Mouse (Mus musculus) G1E (cell line): ENCODE measurements around the gene Agbl4. TPM values are rescaled to one million over a fixed set of nuclear protein-coding genes. Genes with fewer than 3 reads are reported as not detected.

Experiments used
- ATAC-seq: 2 replicates; pipeline ENCODE4 v1.8.0; 2016; ENCODE audit warnings: mild to moderate bottlenecking; ENCODE audit not compliant: insufficient number of reproducible peaks, poor library complexity, low FRiP score, severe bottlenecking; ENCODE audit errors: extremely low read depth
- DNase-seq: peaks from one replicate; pipeline ENCODE4 v3.0.0; 2012; ENCODE audit warnings: low spot score
- H3K27me3 ChIP-seq: 2 replicates; pipeline ENCODE4 v1.6.1; 2012; ENCODE audit warnings: mild to moderate bottlenecking, low read length, inconsistent platforms; ENCODE audit not compliant: insufficient read depth
- H3K36me3 ChIP-seq: replicated peaks from 2 replicates; pipeline ENCODE3; 2012; ENCODE audit warnings: mild to moderate bottlenecking, inconsistent platforms
- H3K4me1 ChIP-seq: 2 replicates; pipeline ENCODE4 v1.6.1; 2012; ENCODE audit warnings: low read depth, low read length, inconsistent platforms, mixed read lengths; ENCODE audit not compliant: insufficient read depth
- H3K4me3 ChIP-seq: 2 replicates; pipeline ENCODE4 v1.5.1; 2012; ENCODE audit warnings: low read depth, mild to moderate bottlenecking, inconsistent platforms, low read length, moderate library complexity, mixed read lengths
- H3K9me3 ChIP-seq: replicated peaks from 2 replicates; pipeline ENCODE4 v1.6.1; 2012; ENCODE audit warnings: inconsistent platforms
- CTCF ChIP-seq: IDR thresholded peaks from 2 replicates; pipeline ENCODE4 v1.5.1; 2012; ENCODE audit warnings: low read depth, low read length, inconsistent platforms, mixed read lengths
- GATA1 ChIP-seq: IDR thresholded peaks from 2 replicates; pipeline ENCODE4 v1.6.1; 2012; ENCODE audit warnings: borderline replicate concordance, low read length, inconsistent platforms, mixed read lengths
- GATA2 ChIP-seq: IDR thresholded peaks from 2 replicates; pipeline ENCODE4 v1.6.1; 2012; ENCODE audit warnings: low read depth, low read length, inconsistent platforms, borderline replicate concordance
- POLR2AphosphoS5 ChIP-seq: IDR thresholded peaks from 2 replicates; pipeline ENCODE4 v1.6.1; 2012; ENCODE audit warnings: low read depth, low read length, inconsistent platforms; ENCODE audit not compliant: insufficient replicate concordance
- TAL1 ChIP-seq: conservative IDR thresholded peaks from 2 replicates; pipeline ENCODE4 v1.6.1; 2012; ENCODE audit warnings: low read depth, low read length, inconsistent platforms, mixed read lengths
- polyA plus RNA-seq: library from polyadenylated mRNA; stranded (reverse); fragments of >175 nt; gene quantifications from 2 replicates; pipeline ENCODE4 v1.2.3, GENCODE M21; 2012
- total RNA-seq, 2 experiments: library from RNA; stranded (forward) in 1 of 2; stranded (reverse) in 1 of 2; fragments of 200-1000 nt in 1 of 2; fragments of >200 nt in 1 of 2; fragmentation: Nextera tagmentation in 1 of 2; gene quantifications; 2 replicates each; pipeline ENCODE4 v1.2.3; 2014 to 2017

Agbl4 gene
- total and polyA plus RNA-seq, 3 experiments = 0.55 TPM; not detected in 2

DNA sequence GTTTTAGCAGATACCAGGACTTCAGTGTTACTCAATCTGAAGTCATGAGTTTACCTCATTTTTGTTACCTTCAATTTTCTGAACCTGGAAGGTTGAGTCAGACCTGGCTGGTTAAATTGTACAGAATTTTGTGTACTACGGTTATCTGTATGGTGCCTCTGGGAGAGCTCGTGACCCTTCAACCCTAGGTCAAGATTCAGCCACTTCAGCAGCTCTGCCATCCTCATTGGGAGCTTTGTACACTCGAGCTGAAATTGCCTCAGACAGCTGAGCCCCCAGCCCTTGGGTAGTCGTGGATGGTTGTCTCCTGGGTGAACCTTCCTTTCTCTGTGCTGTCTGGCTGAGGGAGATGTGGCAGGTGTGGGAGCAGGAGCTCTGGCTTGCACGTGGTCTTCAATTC is 1034.6 kb downstream of the Agbl4 start:
- Histone ChIP-seq H3K4me1 (no peaks in the 10 kb centered on the region), H3K4me3 (no peak overlapping the region), H3K9me3 (peaks cover 30% of the 10 kb centered on the region), H3K36me3 (no peaks in the 10 kb centered on the region), H3K27me3 (no peaks in the 10 kb centered on the region)
- no peak for DNase-seq
- ATAC-seq = no peak
- no peak for TF ChIP-seq GATA1
- no peak for TF ChIP-seq TAL1
- TF ChIP-seq GATA2 = no peak
- no peak for TF ChIP-seq CTCF
- TF ChIP-seq POLR2AphosphoS5 = no peak

DNA sequence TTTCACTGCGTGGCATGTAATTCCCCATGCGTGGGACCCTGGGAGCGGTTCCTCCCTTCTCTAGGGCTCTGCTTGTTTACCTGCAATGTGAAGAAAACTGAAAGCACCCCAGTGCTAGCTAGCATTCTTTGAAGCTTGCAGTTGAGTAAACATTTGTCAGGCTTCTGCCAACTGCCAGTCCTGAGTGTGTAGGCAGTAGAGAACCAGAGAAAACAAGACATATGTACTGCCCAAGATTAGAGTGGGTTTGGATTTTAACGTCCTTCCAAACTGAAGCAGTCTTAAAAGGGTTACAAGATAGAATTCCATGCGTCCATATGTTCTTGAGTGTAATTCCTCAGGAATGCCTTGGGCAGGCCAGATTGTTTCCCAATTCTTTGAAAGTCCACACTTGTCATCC is 1035.0 kb downstream of the Agbl4 start:
- no peak for TF ChIP-seq TAL1
- no peak for TF ChIP-seq GATA1
- no peak for TF ChIP-seq CTCF
- TF ChIP-seq POLR2AphosphoS5 = no peak
- Histone ChIP-seq H3K4me1 (no peaks in the 10 kb centered on the region), H3K9me3 (peaks cover 29% of the 10 kb centered on the region), H3K4me3 (no peak overlapping the region), H3K36me3 (no peaks in the 10 kb centered on the region), H3K27me3 (no peaks in the 10 kb centered on the region)
- ATAC-seq (no peak), DNase-seq (no peak)

DNA sequence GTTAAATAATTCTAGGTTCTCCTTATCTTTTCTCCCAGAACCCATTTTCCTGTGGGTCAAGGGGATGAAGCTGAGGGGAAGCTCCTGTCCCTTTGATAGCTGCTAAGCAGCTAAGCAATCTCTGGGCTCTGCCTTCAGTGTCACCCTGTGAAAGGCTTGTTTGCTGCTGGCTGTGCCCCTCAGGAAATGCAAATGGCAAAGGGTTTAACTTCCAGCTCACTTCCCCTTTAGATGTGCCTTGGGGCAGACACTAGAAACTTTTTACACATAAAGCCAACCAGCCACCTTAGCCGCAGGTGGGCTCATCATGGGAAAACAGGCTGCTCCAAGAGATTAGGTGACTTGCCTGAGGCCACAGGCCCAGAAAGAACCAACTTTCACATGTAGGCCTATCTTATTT is 1044.2 kb downstream of the Agbl4 start:
- DNase-seq (no peak), ATAC-seq (no peak)
- Histone ChIP-seq H3K27me3 (no peaks in the 10 kb centered on the region), H3K36me3 (no peaks in the 10 kb centered on the region), H3K4me1 (no peaks in the 10 kb centered on the region), H3K9me3 (peaks cover 55% of the 10 kb centered on the region), H3K4me3 (no peak overlapping the region)
- no peak for TF ChIP-seq POLR2AphosphoS5
- no peak for TF ChIP-seq GATA1
- no peak for TF ChIP-seq CTCF
- no peak for TF ChIP-seq GATA2
- no peak for TF ChIP-seq TAL1

DNA sequence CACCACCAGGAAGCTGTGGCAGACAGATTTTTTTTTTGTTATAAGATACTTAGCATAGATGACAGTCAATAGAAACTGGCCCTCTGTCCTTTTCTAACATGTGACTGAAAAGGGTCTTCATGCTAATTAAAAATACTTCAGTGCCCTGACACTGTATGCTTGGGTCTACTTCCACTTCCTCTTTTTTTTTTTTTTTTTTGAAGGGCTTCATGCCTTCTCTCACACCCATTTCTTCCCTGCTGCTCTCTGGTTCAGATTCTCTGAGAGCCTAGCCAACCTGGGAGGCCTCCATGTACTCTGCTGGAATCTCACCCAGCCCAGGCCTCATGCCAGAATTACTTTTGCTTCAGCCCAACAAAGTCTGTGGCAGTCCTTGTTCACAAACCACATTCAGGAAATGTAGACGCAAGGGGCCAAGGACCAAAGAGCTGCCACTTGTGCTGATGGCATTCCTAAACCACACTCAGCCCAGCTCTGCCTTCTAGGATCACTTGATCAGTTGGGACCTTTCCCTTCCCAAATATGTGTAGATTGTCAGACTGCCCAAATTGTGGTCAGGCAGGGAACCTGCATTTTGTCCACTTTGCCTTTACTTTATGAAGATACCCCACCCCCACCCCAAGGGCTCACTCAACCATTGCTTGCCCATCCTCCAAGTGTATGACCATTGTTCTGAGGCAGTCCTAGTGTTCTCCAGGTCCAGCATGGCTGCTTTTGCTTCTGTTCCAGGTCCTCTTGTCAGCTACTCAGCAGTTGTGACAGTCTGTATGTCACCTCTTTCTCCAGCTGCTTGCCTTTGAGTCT is 1045.2 kb downstream of the Agbl4 start:
- peaks cover 49% of the 10 kb centered on the region for H3K9me3 ChIP-seq
- no peaks in the 10 kb centered on the region for H3K27me3 ChIP-seq
- no peaks in the 10 kb centered on the region for H3K4me1 ChIP-seq
- no peak overlapping the region for H3K4me3 ChIP-seq
- no peak for ATAC-seq
- TF ChIP-seq GATA2 (no peak), GATA1 (no peak), TAL1 (no peak), CTCF (no peak), POLR2AphosphoS5 (no peak)
- no peak for DNase-seq
- H3K36me3 ChIP-seq = no peaks in the 10 kb centered on the region

DNA sequence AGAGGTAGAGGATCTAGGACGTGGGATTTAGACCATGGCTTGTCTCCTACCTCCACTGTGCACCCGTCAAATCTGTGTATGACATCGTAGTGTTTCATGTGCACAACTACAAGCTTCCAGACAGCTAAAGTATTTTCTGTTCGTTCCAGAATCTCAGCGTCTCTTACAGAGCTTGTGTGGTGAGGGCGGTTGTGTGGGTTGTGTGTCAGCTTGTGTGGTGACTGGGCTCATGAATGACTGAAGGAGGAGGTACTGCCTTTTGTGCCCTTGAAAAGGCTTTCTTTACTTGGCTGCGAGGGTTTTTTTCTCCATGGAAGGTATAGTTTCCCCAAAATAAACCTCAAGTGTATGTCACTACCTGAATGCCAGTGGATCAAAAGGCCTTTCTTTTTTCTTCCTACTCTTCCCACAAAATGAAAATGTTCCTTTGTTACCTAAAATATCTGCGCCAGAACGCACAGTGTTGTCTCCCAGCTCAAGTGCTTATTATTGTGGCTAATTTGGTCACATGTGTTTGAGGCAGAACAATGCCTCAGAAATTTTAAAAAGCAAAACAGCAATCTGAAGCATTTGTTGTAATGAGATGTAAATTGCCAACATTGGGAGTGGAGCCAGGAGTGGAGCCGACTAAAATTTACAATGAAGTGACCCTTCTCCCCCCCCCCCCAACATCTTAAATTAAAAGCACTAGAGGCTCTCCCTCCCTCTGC is 1046.6 kb downstream of the Agbl4 start:
- no peak for ATAC-seq
- TF ChIP-seq POLR2AphosphoS5 (no peak), CTCF (no peak), GATA2 (no peak), TAL1 (no peak), GATA1 (no peak)
- no peak for DNase-seq
- no peaks in the 10 kb centered on the region for H3K36me3 ChIP-seq
- no peak overlapping the region for H3K4me3 ChIP-seq
- no peaks in the 10 kb centered on the region for H3K27me3 ChIP-seq
- H3K4me1 ChIP-seq = no peaks in the 10 kb centered on the region
- peaks cover 41% of the 10 kb centered on the region for H3K9me3 ChIP-seq

DNA sequence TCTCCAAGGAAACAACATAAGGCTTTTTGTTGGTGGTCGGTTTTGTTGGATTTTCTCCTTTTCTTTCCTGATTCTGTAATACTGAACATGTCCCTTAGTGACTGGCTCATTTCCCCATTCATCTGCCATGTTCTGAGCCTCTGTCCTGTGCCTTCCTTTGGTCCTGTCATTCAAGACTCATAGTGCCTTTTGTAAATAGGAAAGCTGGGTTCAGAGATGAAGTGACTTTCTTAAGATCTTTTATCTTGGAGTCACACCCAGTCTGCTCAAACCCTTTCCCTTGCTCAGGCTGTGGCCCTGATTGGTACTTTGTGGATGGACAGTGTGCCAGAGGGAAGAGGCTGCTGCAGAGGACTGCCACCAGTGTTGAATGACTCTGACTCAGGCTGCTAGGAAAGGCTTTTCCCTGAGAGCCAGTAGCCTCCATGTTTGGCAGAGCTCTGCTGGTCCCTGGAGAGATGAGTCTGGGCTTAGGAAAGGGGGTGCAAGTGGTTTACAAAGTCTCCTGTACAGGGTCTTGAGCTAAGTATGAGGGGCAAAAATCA is 1047.2 kb downstream of the Agbl4 start:
- H3K4me3 ChIP-seq = no peak overlapping the region
- TF ChIP-seq GATA2 (no peak), POLR2AphosphoS5 (no peak), TAL1 (no peak), CTCF (no peak), GATA1 (no peak)
- no peak for ATAC-seq
- peaks cover 39% of the 10 kb centered on the region for H3K9me3 ChIP-seq
- no peaks in the 10 kb centered on the region for H3K27me3 ChIP-seq
- H3K36me3 ChIP-seq = no peaks in the 10 kb centered on the region
- no peak for DNase-seq
- no peaks in the 10 kb centered on the region for H3K4me1 ChIP-seq
